Mouse (Mus musculus) intestine, embryonic 15.5 days (tissue): Measurements from ENCODE around the gene Abhd8. TPM values are rescaled to one million over a fixed set of nuclear protein-coding genes. Genes with fewer than 3 reads are reported as not detected.
A peak's percentile ranks its signal among the peaks of the same experiment; 100 is the strongest.

Experiments
- ATAC-seq: fragments of 200-750 bp; cut with Nextera tagmentation; 2 replicates; pipeline ENCODE4 v1.8.0; 2017; ENCODE audit warnings: moderate TSS enrichment, moderate library complexity
- H3K27ac ChIP-seq: fragments of 300-500 bp; sonication (generic); 2 replicates; pipeline ENCODE4 v1.5.1; 2015; ENCODE audit warnings: mild to moderate bottlenecking, inconsistent platforms
- H3K27me3 ChIP-seq: fragments of 300-500 bp; sonication (generic); replicated peaks from 2 replicates; pipeline ENCODE4 v1.6.1; 2015; ENCODE audit warnings: inconsistent platforms
- H3K36me3 ChIP-seq: fragments of 300-500 bp; sonication (generic); 2 replicates; pipeline ENCODE4 v1.6.1; 2015; ENCODE audit warnings: inconsistent platforms
- H3K4me1 ChIP-seq: fragments of 300-500 bp; sonication (generic); replicated peaks from 2 replicates; pipeline ENCODE4 v1.6.1; 2015; ENCODE audit warnings: inconsistent platforms
- H3K4me2 ChIP-seq: fragments of 300-500 bp; sonication (generic); replicated peaks from 2 replicates; pipeline ENCODE4 v1.6.1; 2015; ENCODE audit warnings: mild to moderate bottlenecking, inconsistent platforms
- H3K4me3 ChIP-seq: fragments of 300-500 bp; sonication (generic); replicated peaks from 2 replicates; pipeline ENCODE4 v1.5.1; 2015; ENCODE audit warnings: inconsistent platforms
- H3K9ac ChIP-seq: fragments of 300-500 bp; sonication (generic); 2 replicates; pipeline ENCODE4 v1.6.1; 2015; ENCODE audit warnings: inconsistent platforms
- H3K9me3 ChIP-seq: fragments of 300-500 bp; sonication (generic); 2 replicates; pipeline ENCODE4 v1.6.1; 2016; ENCODE audit warnings: inconsistent platforms
- WGBS: fragments of 180-500 bp; shearing (Covaris S2); methylation state at CpG from one replicate; pipeline ENCODE4 v1.1.7; 2015; 5-methylcytosine and 5-hydroxymethylcytosine counted together
- polyA plus RNA-seq: library from polyadenylated mRNA; unstranded; fragments of >200 nt; fragmentation: Nextera tagmentation; extraction: Ambion mirVana; gene quantifications from 2 replicates; pipeline ENCODE4 v1.2.1, GENCODE M21; 2015

The Abhd8 gene
- polyA plus RNA-seq, 1 experiment from 2014 or later: 37.5 TPM

GRCm38 (mm10) chr8:71465733-71466132 is 2.3 kb upstream of the Abhd8 start:
- peak overlapping the region; percentile 86 for H3K4me2 ChIP-seq
- peaks cover 34% of the 10 kb centered on the region for H3K4me1 ChIP-seq
- no peak overlapping the region for H3K27ac ChIP-seq
- peaks cover 7% of the 10 kb centered on the region for H3K36me3 ChIP-seq
- H3K9me3 ChIP-seq: no peaks in the 10 kb centered on the region
- no peaks in the 10 kb centered on the region for H3K27me3 ChIP-seq
- H3K9ac ChIP-seq: peak overlapping the region; percentile 65; the same call in 1 of the 2 replicates
- H3K4me3 ChIP-seq: peak overlapping the region; percentile 64; the same call in 1 of the 2 replicates
- 79% methylated on average over 8 of the region's 8 CpGs for WGBS
- ATAC-seq: no peak

- Histone ChIP-seq H3K36me3 (peaks cover 9% of the 10 kb centered on the region), H3K4me2 (peak within 1 kb of the TSS; percentile 86), H3K4me1 (peaks cover 26% of the 10 kb centered on the region), H3K9ac (peak within 1 kb of the TSS; percentile 80), H3K4me3 (peak within 1 kb of the TSS; percentile 88), H3K27me3 (no peaks in the 10 kb centered on the region), H3K27ac (peak within 1 kb of the TSS; percentile 90), H3K9me3 (no peaks in the 10 kb centered on the region)
- under 1% methylated on average over 59 of the region's 59 CpGs for WGBS
- peak; percentile 87 for ATAC-seq
Measured at GRCm38 (mm10) chr8:71464513-71465500, 1.4 kb upstream of the Abhd8 start, which contains the start of gene Mrpl34. Mrpl34 (plus strand) TSS chr8:71464959.

GRCm38 (mm10) chr8:71462786-71463185 is 669 bp downstream of the Abhd8 start:
- peaks cover 14% of the 10 kb centered on the region for H3K36me3 ChIP-seq
- H3K9me3 ChIP-seq: no peaks in the 10 kb centered on the region
- H3K27ac ChIP-seq: no peak overlapping the region
- H3K4me3 ChIP-seq: peak overlapping the region; percentile 88
- peaks cover 24% of the 10 kb centered on the region for H3K4me1 ChIP-seq
- 7% methylated on average over 16 of the region's 16 CpGs for WGBS
- H3K27me3 ChIP-seq: no peaks in the 10 kb centered on the region
- peak overlapping the region; percentile 86 for H3K4me2 ChIP-seq
- no peak for ATAC-seq
- peak overlapping the region; percentile 80 for H3K9ac ChIP-seq

GRCm38 (mm10) chr8:71462191-71462590 is 1.3 kb downstream of the Abhd8 start:
- peaks cover 24% of the 10 kb centered on the region for H3K4me1 ChIP-seq
- no peak overlapping the region for H3K27ac ChIP-seq
- H3K9ac ChIP-seq: peak overlapping the region; percentile 80; the same call in 1 of the 2 replicates
- no peak for ATAC-seq
- no peaks in the 10 kb centered on the region for H3K9me3 ChIP-seq
- peaks cover 14% of the 10 kb centered on the region for H3K36me3 ChIP-seq
- H3K4me3 ChIP-seq: peak overlapping the region; percentile 88
- 71% methylated on average over 4 of the region's 4 CpGs for WGBS
- no peaks in the 10 kb centered on the region for H3K27me3 ChIP-seq
- peak overlapping the region; percentile 86 for H3K4me2 ChIP-seq

- ATAC-seq: no peak
- 84% methylated on average over 47 of the region's 47 CpGs for WGBS
- peaks cover 14% of the 10 kb centered on the region for H3K36me3 ChIP-seq
- no peak overlapping the region for H3K4me2 ChIP-seq
- no peak overlapping the region for H3K4me3 ChIP-seq
- H3K27me3 ChIP-seq: no peaks in the 10 kb centered on the region
- no peaks in the 10 kb centered on the region for H3K9me3 ChIP-seq
- H3K27ac ChIP-seq: no peak overlapping the region
- H3K9ac ChIP-seq: no peak overlapping the region
- H3K4me1 ChIP-seq: peaks cover 24% of the 10 kb centered on the region
Measured at GRCm38 (mm10) chr8:71461152-71461840, 2.2 kb downstream of the Abhd8 start.

- Histone ChIP-seq H3K27me3 (no peaks in the 10 kb centered on the region), H3K4me1 (peaks cover 21% of the 10 kb centered on the region), H3K9ac (no peak overlapping the region), H3K4me2 (no peak overlapping the region), H3K4me3 (no peak overlapping the region), H3K27ac (no peak overlapping the region), H3K9me3 (no peaks in the 10 kb centered on the region), H3K36me3 (peaks cover 14% of the 10 kb centered on the region)
- 93% methylated on average over 6 of the region's 6 CpGs for WGBS
- ATAC-seq: no peak
Measured at GRCm38 (mm10) chr8:71460716-71461115, 2.7 kb downstream of the Abhd8 start.

- Histone ChIP-seq H3K4me1 (peaks cover 6% of the 10 kb centered on the region; the same call in 1 of the 2 replicates), H3K36me3 (peaks cover 14% of the 10 kb centered on the region), H3K9ac (no peak overlapping the region), H3K4me3 (no peak overlapping the region), H3K9me3 (no peaks in the 10 kb centered on the region), H3K4me2 (no peak overlapping the region), H3K27ac (no peak overlapping the region), H3K27me3 (no peaks in the 10 kb centered on the region)
- 85% methylated on average over 20 of the region's 20 CpGs for WGBS
- no peak for ATAC-seq
Measured at GRCm38 (mm10) chr8:71457659-71458270, 5.7 kb downstream of the Abhd8 start.

GRCm38 (mm10) chr8:71456906-71457305 is 6.5 kb downstream of the Abhd8 start:
- no peaks in the 10 kb centered on the region for H3K27me3 ChIP-seq
- no peak overlapping the region for H3K27ac ChIP-seq
- no peak overlapping the region for H3K4me3 ChIP-seq
- H3K36me3 ChIP-seq: peaks cover 14% of the 10 kb centered on the region
- no peaks in the 10 kb centered on the region for H3K4me1 ChIP-seq
- no peaks in the 10 kb centered on the region for H3K9me3 ChIP-seq
- peak; percentile 54 for ATAC-seq
- H3K4me2 ChIP-seq: no peak overlapping the region
- WGBS: 48% methylated on average over 22 of the region's 22 CpGs
- H3K9ac ChIP-seq: no peak overlapping the region

GRCm38 (mm10) chr8:71454668-71455067 is 8.8 kb downstream of the Abhd8 start:
- no peak overlapping the region for H3K4me2 ChIP-seq
- H3K27me3 ChIP-seq: no peaks in the 10 kb centered on the region
- H3K9me3 ChIP-seq: no peaks in the 10 kb centered on the region
- H3K4me3 ChIP-seq: no peak overlapping the region
- no peak overlapping the region for H3K9ac ChIP-seq
- no peak overlapping the region for H3K27ac ChIP-seq
- WGBS: 79% methylated on average over 8 of the region's 8 CpGs
- H3K4me1 ChIP-seq: no peaks in the 10 kb centered on the region
- no peak for ATAC-seq
- peaks cover 5% of the 10 kb centered on the region; the same call in 1 of the 2 replicates for H3K36me3 ChIP-seq

- WGBS: 70% methylated on average over 2 of the region's 2 CpGs
- Histone ChIP-seq H3K27me3 (no peaks in the 10 kb centered on the region), H3K4me1 (no peaks in the 10 kb centered on the region), H3K27ac (no peak overlapping the region), H3K4me3 (no peak overlapping the region), H3K9ac (no peak overlapping the region), H3K9me3 (no peaks in the 10 kb centered on the region), H3K4me2 (no peak overlapping the region), H3K36me3 (no peaks in the 10 kb centered on the region)
- no peak for ATAC-seq
Measured at GRCm38 (mm10) chr8:71452669-71453068, 10.8 kb downstream of the Abhd8 start.

- Histone ChIP-seq H3K4me2 (no peak overlapping the region), H3K4me3 (no peak overlapping the region), H3K36me3 (no peaks in the 10 kb centered on the region), H3K9me3 (no peaks in the 10 kb centered on the region), H3K9ac (no peak overlapping the region), H3K27ac (no peak overlapping the region), H3K27me3 (no peaks in the 10 kb centered on the region), H3K4me1 (no peaks in the 10 kb centered on the region)
- WGBS: 36% methylated on average over 11 of the region's 11 CpGs
- ATAC-seq: peak; percentile 34; the same call in 1 of the 2 replicates
Measured at GRCm38 (mm10) chr8:71451777-71452176, 11.7 kb downstream of the Abhd8 start.

- Histone ChIP-seq H3K27me3 (no peaks in the 10 kb centered on the region), H3K27ac (no peak overlapping the region), H3K9me3 (no peaks in the 10 kb centered on the region), H3K36me3 (no peaks in the 10 kb centered on the region), H3K4me3 (no peak overlapping the region), H3K4me1 (no peaks in the 10 kb centered on the region), H3K9ac (no peak overlapping the region), H3K4me2 (no peak overlapping the region)
- WGBS: 66% methylated on average over 4 of the region's 4 CpGs
- ATAC-seq: no peak
Measured at GRCm38 (mm10) chr8:71451337-71451736, 12.1 kb downstream of the Abhd8 start.
